Mouse (Mus musculus): ENCODE results near the gene Casz1.

Gene Casz1

DNA sequence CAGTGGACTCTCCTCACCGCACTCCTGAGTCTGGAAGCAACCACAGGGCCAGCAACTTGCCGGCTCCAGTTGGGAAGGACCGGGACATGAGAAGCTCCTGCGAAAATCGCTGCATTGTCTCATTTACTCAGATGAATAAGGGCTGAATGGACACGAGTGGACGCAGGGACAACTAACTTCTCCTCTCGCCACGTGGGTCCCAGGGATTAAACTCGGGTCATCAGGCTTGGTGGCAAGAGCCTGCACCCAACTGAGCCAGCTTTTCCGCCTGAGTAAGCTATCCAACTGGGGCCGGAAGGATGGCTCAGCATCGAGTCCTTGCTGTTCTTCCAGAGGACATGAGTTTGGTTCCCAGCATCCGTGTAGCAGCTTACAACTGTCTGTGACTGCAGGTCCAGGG, 169.2 kb downstream of the Casz1 start:
- DNase-seq, result peak; percentile 75

DNA sequence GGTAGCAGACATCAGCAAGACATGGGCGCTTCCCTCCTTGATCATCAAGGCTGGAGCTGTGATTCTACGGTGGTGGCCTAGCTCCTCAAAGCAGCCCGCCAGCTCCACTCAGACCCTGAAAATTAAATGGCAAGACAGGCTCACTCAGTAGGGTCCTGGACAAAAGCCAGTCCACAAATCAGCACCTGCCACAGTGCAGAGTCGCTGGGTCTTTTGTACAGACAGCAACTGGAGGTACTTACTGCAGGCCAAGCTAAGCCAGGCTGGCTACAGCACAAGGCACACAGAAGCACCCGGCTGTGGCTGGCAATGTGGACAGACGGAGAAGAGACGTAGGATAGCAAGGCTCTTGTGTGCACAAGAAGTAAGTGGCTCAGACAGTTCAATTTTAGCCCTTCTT, 170.6 kb downstream of the Casz1 start:
- peak; percentile 66 for DNase-seq

DNA sequence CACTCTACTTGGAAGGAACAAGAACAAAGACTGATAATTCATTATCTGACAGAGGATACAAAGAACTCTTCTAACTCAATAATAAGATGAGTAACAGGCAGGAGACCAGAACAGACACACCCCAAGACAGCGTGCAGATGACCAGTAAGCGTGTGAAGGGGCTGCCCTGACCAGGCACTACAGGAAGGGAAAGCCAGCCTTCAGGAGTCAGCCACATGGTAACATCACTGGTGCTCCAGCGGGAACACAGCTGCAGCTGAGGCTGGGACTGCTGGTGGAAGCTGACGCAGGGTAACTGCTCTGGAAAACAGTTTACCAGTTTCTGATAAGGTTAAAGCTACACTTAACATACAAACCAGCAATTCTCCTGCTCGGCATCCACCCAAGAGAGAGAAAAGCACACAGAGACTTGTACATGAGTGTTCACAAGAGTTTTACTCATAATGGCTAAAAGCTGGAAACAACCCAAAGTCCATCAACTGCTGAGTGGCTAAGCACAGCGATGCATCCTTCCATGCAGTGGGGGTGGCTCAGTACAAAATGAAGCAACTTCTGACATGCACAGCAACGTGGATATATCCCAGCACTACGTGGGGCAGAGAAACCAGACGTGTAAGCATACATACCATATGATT, 174.1 kb downstream of the Casz1 start:
- DNase-seq, result no peak

DNA sequence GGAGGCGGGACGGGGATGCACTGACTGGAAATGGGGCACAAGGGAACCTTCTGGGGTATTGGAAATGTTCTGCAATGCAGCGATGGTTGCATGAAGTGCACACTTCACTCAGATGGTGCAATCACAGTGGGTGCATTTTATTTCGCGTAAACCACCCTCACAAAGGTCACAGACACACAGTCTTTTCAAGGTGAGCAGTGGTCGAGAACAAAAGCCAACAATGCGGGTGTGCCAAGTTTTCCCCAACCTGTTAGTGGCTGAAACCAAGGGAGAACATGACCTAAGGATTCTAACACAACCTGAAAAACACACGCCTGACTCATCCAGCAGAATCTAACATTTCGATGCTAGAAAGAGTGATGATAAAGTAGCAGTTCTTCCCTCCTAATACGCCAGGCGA, 174.7 kb downstream of the Casz1 start:
- no peak for DNase-seq

DNA sequence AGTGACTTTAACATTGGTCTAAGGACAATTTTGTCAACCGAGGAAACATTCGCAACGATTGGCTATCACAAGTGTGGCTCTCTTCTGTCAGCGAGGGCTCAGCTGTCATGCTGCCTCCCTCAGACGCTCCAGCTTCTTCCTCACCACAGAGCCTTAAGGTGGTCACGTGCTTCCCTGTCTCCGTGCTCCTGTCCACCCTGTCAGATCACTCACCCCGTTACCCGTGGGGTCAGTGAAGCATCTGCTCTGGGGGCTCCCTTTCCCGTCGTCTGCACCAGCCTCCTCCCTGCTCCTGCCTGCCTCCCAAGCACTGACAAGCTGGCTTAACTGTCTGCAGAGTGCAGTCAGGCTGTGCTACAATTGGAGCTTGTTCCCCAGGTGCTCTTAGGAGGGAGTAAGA, 175.6 kb downstream of the Casz1 start:
- peak; percentile 54 for DNase-seq

DNA sequence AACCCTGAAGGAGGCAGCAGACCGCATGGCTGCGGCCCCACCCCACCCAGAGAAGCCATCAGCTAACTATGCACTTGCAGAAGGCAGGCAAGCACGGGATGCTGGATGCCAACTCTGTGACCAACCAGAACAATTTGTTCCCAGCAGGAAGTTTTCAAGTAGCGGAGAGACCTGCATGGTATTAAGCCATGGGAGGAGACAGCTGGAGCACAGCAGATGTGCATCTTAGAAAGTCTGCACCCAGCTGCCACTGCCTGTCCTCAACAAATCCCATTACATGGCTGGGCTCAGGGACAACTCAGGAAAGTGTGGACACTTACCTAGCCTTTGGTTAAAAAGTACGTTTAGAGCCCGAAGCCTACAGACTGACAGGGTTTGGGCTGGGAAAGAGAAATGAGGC, 178.0 kb downstream of the Casz1 start:
- no peak for DNase-seq

DNA sequence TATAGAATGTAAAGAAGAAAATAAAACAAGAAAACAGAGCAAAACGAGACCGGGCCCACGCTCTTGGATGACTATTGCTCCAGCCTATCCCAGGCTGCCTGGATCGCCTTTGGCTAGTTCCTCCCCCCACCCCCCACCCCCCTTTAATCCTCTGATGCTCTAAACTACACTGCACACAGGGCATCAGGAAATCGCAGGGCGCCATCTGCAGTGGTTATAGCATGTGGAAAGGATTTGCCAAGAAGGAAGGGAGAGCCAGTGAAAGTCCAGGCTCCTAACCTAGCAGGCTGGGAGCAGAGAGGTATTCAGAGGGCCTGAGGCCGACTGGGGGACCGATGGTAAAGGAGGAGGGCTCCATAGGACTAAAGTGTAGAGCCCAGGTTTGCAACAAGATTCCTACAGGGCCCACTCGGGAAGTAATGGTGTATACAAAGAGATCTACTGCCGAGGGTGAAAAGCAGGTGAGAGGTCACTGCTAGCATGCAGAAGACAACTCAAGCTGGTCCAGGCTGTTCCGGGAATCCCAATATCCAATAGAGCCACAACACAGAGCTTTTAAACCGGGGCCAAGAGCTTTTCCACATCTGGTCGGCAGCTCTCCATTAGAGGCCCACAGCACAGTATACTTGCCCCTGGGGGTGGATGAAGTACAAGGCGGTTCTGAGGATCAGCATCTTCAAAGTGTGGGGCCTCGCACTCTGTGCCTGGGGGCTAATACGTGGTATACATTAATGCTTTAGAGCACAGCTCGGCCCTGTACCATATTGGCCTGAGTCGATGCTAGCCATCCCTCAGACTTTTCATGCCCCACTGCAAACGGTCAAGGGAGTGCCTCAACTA, 180.7 kb downstream of the Casz1 start:
- DNase-seq, result peak; percentile 79

DNA sequence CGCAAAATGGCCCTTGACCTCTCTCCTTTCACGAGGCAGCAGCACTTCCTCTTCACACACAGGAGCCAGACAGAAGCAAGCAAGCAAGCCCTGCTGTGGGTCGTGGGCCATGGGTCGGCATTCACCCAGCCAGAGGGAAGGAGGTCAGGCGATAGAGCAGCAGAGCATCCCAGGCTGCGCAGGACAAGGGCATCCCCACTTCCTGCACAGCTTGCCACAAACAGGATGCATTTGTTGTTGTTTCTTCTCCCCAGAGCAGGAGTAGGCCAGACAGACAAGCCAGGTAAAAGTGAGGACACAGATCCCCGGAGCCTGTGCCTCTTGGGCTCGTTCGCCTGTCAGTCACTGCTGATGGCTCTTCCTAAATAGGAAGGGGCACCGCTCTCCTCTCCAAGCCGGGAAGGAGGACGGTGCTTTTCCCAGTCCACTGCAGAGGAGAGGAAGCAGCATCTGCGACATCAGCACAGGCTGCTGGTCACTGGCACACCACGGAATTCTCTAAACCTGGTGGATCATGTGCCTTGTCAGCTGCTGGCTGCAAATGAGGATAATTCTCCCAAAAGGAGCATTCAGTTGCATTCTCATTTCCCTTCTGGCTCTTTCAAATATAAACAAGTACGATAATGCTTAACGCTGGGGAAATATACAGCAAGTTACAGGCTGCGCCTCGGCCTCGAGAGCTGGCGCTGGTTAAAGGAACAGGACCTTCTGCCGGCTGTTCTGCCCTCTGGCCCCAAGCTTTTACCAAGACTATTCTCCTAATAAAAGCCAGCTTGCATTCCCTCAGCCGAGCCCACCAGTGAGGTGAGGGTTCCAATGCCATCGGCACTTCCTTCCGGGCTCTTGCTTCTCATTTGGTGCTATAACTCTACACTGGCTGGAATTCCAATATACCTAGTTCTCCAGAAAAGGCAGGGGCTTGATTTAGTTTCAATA, 181.6 kb downstream of the Casz1 start:
- DNase-seq, result no peak

DNA sequence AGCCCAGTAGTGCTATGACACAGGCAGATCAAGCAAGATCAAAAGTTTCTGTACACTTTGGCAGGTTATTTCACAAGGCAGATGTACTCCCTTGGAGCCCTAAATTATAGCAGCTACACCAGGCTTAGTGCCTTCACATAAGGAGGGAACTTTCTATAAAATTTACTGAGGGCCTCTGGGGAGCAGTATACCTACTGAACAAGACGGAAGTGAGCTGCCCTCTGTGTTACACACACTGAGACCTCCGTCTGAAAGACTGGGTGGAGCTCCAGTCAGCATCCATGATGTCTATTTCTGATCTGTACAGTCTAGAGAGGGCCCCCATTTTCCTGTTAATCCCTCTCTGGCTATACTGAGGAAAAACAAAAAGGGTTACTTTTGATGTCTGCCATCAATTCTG, 185.8 kb downstream of the Casz1 start:
- DNase-seq, result no peak

DNA sequence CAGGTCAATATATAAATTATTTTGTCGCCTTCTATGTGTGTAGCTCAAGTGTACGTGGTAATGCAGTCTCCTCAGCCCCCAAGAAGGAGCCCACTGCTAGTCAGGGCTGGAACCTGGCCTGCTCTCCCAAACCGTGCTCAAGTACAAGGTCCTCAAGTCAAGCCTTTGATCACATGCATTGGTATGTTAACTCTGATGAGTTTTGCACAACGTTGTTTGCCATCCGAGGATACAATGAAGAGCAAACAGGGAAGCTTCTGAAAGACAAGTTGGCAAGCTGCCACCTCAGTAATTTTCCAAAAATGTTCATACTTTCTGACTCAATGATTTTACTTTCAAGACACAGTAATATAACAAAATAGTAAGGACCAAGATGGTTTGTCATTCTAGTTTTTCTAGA, 189.7 kb downstream of the Casz1 start:
- DNase-seq, result no peak

DNA sequence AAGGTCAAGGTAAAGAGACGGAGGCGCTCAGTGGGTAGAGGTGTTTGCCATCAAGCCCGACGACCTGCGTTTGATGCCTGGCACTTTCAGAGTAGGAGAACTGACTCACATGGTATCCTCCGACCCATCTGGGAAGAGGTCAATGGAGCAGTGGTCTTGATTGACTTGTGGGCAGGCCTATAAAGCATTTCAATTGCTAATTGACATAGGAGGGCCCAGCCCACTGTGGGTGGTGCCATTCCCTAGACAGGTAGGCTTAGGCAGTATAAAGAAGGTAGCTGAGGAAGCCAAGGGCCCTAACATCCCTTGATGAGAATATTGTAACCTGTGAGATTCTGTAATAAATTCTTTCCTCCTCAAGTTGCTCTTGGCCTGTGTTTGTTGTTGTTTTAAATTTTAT, 196.5 kb downstream of the Casz1 start:
- no peak for DNase-seq

DNA sequence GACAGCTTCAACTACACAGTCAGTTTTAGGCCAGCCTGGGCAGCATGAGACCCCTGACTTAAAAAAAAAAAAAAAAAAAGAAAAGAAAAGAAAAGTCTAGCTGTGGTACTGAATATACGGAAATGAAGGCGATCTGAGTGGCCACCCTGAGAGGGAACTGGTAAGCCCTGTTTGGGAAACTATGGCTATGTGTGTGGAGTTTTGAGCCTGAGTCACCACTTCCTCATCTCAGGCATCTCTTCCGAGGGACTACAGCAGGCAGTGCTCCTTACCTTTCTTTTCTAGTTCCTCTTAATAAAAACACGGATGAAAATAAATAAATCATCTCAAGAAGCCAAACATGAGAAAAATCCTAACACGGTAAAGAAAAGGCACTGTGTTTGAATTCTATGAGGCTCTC, 197.3 kb downstream of the Casz1 start:
- no peak for DNase-seq

DNA sequence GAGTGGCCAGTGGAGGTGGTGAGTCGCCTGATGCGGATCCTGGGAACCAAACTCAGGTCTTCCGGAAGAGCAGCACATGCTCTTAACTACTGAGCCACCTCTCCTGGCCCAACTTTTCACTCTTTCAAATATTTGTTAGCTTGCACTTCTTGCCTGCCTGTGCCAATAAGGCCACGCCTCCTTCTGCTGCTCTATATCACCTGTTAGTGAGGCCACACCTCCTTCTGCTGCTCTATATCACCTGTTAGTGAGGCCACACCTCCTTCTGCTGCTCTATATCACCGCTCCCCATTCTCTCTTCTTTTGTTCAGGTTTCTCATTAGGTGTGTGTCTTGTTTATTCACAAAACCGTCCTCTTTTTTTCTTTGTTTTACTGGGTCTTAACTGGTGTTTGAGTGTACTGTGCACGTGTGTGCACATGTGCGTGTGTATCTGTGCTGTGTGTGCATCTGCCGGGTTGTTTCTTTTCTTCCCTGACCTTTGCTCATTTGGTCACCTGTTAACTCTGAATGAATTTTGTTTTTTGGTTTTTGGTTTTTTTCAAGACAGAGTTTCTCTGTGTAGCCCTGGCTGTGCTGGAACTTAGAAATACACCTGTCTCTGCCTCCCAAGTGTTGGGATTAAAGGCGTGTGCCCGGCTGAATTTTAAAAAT, 198.3 kb downstream of the Casz1 start:
- DNase-seq, result no peak

Data from retina, postnatal 1 day (tissue).